Mouse (Mus musculus) CH12.LX (cell line): Measurements from ENCODE around the gene Zbtb11.
"Not testable (repeated sequence)": the region's sequence is repeated elsewhere in the genome, so short reads cannot be mapped to it uniquely, and the experiment has no call there.

Experiments used
- CTCF ChIP-seq, 2 experiments: IDR thresholded peaks in 1 of 2; conservative IDR thresholded peaks in 1 of 2; 2 replicates each; pipeline ENCODE4 v1.5.1; 2011 to 2012; ENCODE audit warnings: low read depth in 2 of 2, low read length in 2 of 2, improper control_type of control experiment in 1 of 2, inconsistent platforms in 1 of 2, mild to moderate bottlenecking in 1 of 2, moderate library complexity in 1 of 2
- IRF4 ChIP-seq: IDR thresholded peaks from 2 replicates; pipeline ENCODE4 v1.6.1; 2014; ENCODE audit warnings: low read depth, mild to moderate bottlenecking, inconsistent platforms, low read length, improper control_type of control experiment
- KAT2A ChIP-seq: IDR thresholded peaks from 2 replicates; pipeline ENCODE4 v1.6.1; 2012; ENCODE audit warnings: low read length, improper control_type of control experiment, inconsistent platforms; ENCODE audit not compliant: insufficient replicate concordance
- POLR2A ChIP-seq: IDR thresholded peaks from 2 replicates; pipeline ENCODE4 v1.6.1; 2011; ENCODE audit warnings: low read depth, mild to moderate bottlenecking, improper control_type of control experiment, low read length
- SIN3A ChIP-seq: IDR thresholded peaks from 2 replicates; pipeline ENCODE4 v1.6.1; 2012; ENCODE audit warnings: low read length, improper control_type of control experiment, inconsistent platforms

- TF ChIP-seq POLR2A; IRF4; SIN3A; KAT2A; CTCF (conservative IDR thresholded peaks at IDR 0.05 in 1 of 2, IDR thresholded peaks at IDR 0.05 in 1 of 2; ENCODE audit: low read depth in 2 of 2, low read length in 2 of 2): not testable (repeated sequence)
These were observed 25.7 kb upstream of the Zbtb11 start for GRCm38 (mm10) chr16:55947876-55948410.
